Mouse (Mus musculus): ENCODE results near the gene Trak2. TPM values are rescaled to one million over a fixed set of nuclear protein-coding genes. Genes with fewer than 3 reads are reported as not detected.
A peak's percentile ranks its signal among the peaks of the same experiment; 100 is the strongest.

Gene Trak2
- polyA plus RNA-seq, 1 experiment = 57.2 TPM

DNA sequence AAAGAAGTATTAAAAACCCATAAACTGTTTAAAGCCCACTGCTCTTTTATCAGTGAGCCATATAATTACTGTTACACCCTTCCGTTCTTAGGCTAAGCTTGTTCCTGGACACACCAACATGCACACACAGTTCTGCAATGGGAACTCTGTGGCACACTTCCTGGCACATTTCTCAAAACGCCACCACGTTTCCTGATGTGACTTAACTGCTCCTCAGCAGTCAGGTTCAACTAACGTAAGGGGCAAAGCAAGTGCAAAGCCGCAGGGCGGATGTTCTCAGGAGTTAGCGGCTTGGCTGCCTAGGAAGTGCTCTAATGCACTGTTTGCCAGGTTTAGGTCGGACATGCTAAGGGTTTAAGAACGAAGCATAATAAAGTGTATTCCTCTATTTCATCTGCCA lies 17.0 kb downstream of the Trak2 start:
- Histone ChIP-seq H3K9me3 (ENCODE audit: control insufficient read depth, low read length) (no peaks in the 10 kb centered on the region), H3K27me3 (ENCODE audit: control insufficient read depth) (no peaks in the 10 kb centered on the region), H3K4me1 (ENCODE audit: control insufficient read depth) (peaks cover 98% of the 10 kb centered on the region), H3K4me3 (replicated peaks) (peak overlapping the region; percentile 63), H3K36me3 (ENCODE audit: control insufficient read depth) (peaks cover 90% of the 10 kb centered on the region)
- TF ChIP-seq GATA1 (IDR thresholded peaks at IDR 0.05; ENCODE audit: low read length) (no peak), TAL1 (IDR thresholded peaks at IDR 0.05; ENCODE audit: low read length) (no peak)

- TF ChIP-seq TAL1 (IDR thresholded peaks at IDR 0.05; ENCODE audit: low read length) = no peak
- TF ChIP-seq GATA1 (IDR thresholded peaks at IDR 0.05; ENCODE audit: low read length) = peak; percentile 83
- peak overlapping the region; percentile 63 for H3K4me3 ChIP-seq (replicated peaks)
- no peaks in the 10 kb centered on the region for H3K27me3 ChIP-seq (ENCODE audit: control insufficient read depth)
- no peaks in the 10 kb centered on the region for H3K9me3 ChIP-seq (ENCODE audit: control insufficient read depth, low read length)
- H3K4me1 ChIP-seq (ENCODE audit: control insufficient read depth) = peaks cover 98% of the 10 kb centered on the region
- H3K36me3 ChIP-seq (ENCODE audit: control insufficient read depth) = peaks cover 90% of the 10 kb centered on the region
Observed at GRCm38 (mm10) chr1:58955716-58956115, 17.5 kb downstream of the Trak2 start.

DNA sequence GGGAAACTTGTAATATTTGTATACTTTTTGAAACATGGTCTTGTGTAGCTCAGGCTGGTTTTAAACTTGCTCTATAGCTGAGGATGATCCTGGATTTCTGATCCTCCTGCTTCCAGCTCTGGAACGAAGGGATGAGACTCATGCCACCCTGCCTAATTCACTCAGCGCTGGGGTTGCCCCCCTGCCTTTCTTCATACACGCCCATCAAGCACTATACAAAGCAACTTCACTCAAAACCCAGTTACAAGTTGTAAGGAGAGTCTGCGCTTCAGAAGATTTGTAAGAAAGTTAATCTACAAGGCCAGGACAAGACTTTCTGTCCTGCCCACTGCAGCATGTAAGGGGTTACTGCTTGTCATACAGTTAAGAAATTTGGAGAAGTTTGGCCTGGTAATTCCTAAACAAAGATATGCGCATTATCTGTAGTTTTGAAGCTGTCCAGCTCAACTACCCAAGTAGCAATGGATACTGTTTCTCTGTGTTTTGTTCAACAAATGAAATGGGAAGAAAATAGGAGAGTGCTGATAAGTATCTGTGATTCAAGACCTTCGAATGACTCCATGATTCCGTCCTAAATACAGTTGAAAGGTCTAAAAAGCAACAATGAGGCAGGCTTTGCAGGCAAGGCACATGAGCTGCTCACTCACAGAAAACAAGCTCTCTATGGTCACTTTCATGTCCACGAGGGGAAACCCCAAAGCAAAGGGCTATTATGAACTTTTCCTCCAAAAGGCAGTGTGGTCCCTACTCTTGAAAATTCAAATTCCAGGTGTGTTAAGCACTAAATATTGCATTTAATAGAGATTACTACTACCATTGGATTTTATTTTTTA lies 18.4 kb downstream of the Trak2 start:
- no peaks in the 10 kb centered on the region for H3K27me3 ChIP-seq (ENCODE audit: control insufficient read depth)
- peaks cover 97% of the 10 kb centered on the region for H3K4me1 ChIP-seq (ENCODE audit: control insufficient read depth)
- TF ChIP-seq GATA1 (IDR thresholded peaks at IDR 0.05; ENCODE audit: low read length) (no peak), TAL1 (IDR thresholded peaks at IDR 0.05; ENCODE audit: low read length) (no peak)
- H3K9me3 ChIP-seq (ENCODE audit: control insufficient read depth, low read length) = no peaks in the 10 kb centered on the region
- H3K4me3 ChIP-seq (replicated peaks) = peak overlapping the region; percentile 63
- H3K36me3 ChIP-seq (ENCODE audit: control insufficient read depth) = peaks cover 90% of the 10 kb centered on the region

DNA sequence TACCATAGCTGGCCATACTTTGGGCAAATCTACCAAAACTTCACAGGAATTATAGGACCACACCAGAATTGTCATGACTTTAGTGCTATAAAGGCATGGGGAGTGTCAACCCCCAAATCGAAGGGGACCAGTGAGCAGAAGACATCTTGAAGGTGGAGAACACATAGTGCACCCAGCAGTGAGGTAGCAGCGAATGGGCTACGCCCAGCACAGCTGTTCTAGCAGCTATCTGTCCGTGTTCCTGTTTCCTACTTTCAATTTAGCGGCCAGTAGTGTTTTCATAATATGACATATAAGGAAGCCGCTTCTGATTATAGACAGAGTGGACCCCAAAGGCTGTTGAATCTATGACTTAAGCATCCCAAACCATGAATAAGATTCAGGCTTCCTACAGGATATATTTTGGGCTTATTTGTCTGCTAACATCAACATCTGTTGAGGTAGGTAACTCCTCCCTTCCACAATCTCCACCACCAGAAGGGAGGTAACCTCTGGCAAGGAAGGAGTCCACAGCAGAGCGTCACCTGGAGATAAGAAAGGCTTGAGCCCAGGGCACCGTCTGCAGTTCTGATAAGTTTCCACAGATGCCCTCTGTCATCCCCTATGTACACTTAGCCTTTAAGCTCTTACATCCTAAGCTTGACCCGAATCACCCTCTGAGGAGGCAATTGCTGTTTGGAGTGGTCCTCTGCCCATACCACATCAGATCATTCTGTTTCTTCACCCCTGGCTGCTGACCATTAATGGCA lies 19.4 kb downstream of the Trak2 start:
- Histone ChIP-seq H3K4me1 (ENCODE audit: control insufficient read depth) (peaks cover 96% of the 10 kb centered on the region), H3K27me3 (ENCODE audit: control insufficient read depth) (no peaks in the 10 kb centered on the region), H3K36me3 (ENCODE audit: control insufficient read depth) (peaks cover 90% of the 10 kb centered on the region), H3K4me3 (replicated peaks) (peak overlapping the region; percentile 63), H3K9me3 (ENCODE audit: control insufficient read depth, low read length) (no peaks in the 10 kb centered on the region)
- TF ChIP-seq GATA1 (IDR thresholded peaks at IDR 0.05; ENCODE audit: low read length) = peak; percentile 100
- peak; percentile 97 for TF ChIP-seq TAL1 (IDR thresholded peaks at IDR 0.05; ENCODE audit: low read length)

DNA sequence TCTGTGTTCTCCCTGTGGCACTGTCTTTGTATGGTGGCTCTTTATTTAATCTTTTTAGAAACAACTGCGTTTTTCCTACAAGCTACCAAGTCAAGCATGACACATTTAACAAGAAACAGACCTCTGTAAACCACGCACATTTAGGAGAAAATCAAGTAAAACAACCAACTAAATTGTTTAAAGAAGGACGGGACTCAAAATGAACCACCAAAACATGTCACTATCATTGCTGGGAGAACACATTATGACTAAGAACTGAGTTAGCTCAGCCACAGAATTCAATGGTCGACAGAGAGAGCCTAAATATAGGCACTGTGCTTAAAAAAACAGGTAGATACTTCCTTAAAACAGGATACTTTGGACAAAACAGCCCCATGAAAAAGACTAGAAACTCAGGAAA lies 20.2 kb downstream of the Trak2 start:
- Histone ChIP-seq H3K9me3 (ENCODE audit: control insufficient read depth, low read length) (no peaks in the 10 kb centered on the region), H3K4me1 (ENCODE audit: control insufficient read depth) (peaks cover 95% of the 10 kb centered on the region), H3K4me3 (replicated peaks) (peak overlapping the region; percentile 63), H3K36me3 (ENCODE audit: control insufficient read depth) (peaks cover 90% of the 10 kb centered on the region), H3K27me3 (ENCODE audit: control insufficient read depth) (no peaks in the 10 kb centered on the region)
- TF ChIP-seq GATA1 (IDR thresholded peaks at IDR 0.05; ENCODE audit: low read length) (no peak), TAL1 (IDR thresholded peaks at IDR 0.05; ENCODE audit: low read length) (no peak)

DNA sequence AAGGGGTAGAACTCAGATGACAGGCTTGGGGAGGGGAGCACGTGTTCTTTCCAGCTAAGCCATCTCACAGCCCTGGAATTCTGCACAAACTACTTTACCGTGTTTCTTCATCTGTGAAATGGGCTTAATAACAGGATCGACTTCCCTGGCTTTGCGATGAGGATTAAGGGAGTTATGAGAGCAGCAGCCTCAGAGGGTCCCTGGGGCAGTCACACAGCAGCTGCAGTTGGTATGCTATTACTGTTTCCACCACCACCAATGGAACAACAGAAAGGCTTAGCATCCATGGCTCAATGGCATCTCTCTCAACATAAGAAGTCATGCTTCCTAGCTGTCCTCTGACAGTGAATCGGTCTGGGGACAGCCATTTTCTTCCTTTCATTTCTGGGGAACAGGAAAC lies 20.7 kb downstream of the Trak2 start:
- H3K27me3 ChIP-seq (ENCODE audit: control insufficient read depth) = no peaks in the 10 kb centered on the region
- TF ChIP-seq GATA1 (IDR thresholded peaks at IDR 0.05; ENCODE audit: low read length) (no peak), TAL1 (IDR thresholded peaks at IDR 0.05; ENCODE audit: low read length) (no peak)
- H3K4me1 ChIP-seq (ENCODE audit: control insufficient read depth) = peaks cover 94% of the 10 kb centered on the region
- H3K4me3 ChIP-seq (replicated peaks) = peak overlapping the region; percentile 63
- H3K36me3 ChIP-seq (ENCODE audit: control insufficient read depth) = peaks cover 90% of the 10 kb centered on the region
- no peaks in the 10 kb centered on the region for H3K9me3 ChIP-seq (ENCODE audit: control insufficient read depth, low read length)

- TF ChIP-seq TAL1 (IDR thresholded peaks at IDR 0.05; ENCODE audit: low read length) = no peak
- no peak for TF ChIP-seq GATA1 (IDR thresholded peaks at IDR 0.05; ENCODE audit: low read length)
- peak overlapping the region; percentile 16 for H3K4me3 ChIP-seq (replicated peaks)
- peaks cover 92% of the 10 kb centered on the region for H3K4me1 ChIP-seq (ENCODE audit: control insufficient read depth)
- peaks cover 91% of the 10 kb centered on the region for H3K36me3 ChIP-seq (ENCODE audit: control insufficient read depth)
- no peaks in the 10 kb centered on the region for H3K27me3 ChIP-seq (ENCODE audit: control insufficient read depth)
- no peaks in the 10 kb centered on the region for H3K9me3 ChIP-seq (ENCODE audit: control insufficient read depth, low read length)
Observed at GRCm38 (mm10) chr1:58951841-58952240, 21.4 kb downstream of the Trak2 start.

DNA sequence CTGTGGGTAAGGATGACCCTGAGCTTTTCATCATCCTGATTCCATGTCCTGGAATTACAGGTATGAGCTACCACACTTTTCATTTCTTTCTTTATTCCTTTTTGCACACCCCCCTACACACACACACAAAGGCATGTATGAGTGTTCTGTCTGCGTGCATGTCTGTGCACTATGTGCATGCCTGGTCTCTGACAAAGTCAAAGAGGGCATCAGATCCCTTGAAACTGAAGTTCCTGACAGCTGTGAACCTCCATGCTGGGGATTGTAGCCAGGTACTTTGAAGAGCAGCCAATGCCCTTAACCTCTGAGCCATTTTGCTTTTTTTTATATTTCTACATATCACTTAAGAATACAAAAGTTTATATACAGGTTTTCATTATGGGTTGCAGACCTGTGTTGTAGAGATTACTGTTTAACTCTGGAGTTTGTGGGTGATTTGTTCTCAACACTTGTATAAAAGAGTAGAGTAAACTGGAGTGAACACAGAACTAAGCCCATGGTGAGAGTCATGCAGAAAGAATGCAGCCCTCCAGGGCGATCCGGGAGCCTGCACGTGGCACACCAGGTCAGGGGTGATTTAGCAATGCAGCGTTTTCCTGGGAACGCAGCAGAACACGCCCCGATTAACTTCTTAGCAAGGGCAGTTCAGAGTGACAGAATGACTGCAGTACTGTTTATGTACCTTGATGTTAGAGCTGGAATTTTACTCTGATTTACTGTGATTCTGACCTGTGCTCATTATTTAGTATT lies 22.2 kb downstream of the Trak2 start:
- TF ChIP-seq GATA1 (IDR thresholded peaks at IDR 0.05; ENCODE audit: low read length) = no peak
- no peak for TF ChIP-seq TAL1 (IDR thresholded peaks at IDR 0.05; ENCODE audit: low read length)
- Histone ChIP-seq H3K27me3 (ENCODE audit: control insufficient read depth) (no peaks in the 10 kb centered on the region), H3K9me3 (ENCODE audit: control insufficient read depth, low read length) (no peaks in the 10 kb centered on the region), H3K4me3 (replicated peaks) (no peak overlapping the region), H3K36me3 (ENCODE audit: control insufficient read depth) (peaks cover 93% of the 10 kb centered on the region), H3K4me1 (ENCODE audit: control insufficient read depth) (peaks cover 87% of the 10 kb centered on the region)
